Mouse (Mus musculus): ENCODE measurements at regions not wholly inside any gene's neighbourhood (a gene's known extent, or its start where the extent isn't known, plus 50 kb on each side); places are given as distances from the start of the nearest gene placed in this dataset.

DNA sequence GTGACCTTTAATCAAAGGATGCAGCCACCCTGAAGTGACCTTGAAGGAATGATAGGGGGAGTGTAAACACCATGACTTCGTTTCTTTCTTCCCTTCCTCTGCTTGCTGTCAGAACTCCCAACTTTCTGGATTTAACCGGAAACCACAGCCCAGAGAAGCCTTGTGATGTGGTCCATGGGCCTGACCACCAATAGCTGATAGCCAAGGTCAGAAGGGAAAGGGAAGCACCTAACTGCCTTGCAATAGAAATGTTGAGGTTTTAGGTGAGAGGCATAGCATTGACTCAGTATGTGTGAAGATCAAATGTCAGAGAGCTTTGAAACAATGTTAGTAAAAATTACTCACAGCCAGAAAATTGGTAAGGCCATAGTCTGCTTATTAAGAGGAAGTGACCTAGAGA lies 89.2 kb upstream of the Sesn3 start:
- H3K4me3 ChIP-seq (replicated peaks; ENCODE audit: low read length) = no peak overlapping the region
- DNase-seq (ENCODE audit: low spot score) (no peak), ATAC-seq (ENCODE audit: low FRiP score) (no peak)
- no peaks in the 10 kb centered on the region for H3K27me3 ChIP-seq (ENCODE audit: control insufficient read depth, insufficient read depth, low read length)
- H3K27ac ChIP-seq = no peak overlapping the region
- no peaks in the 10 kb centered on the region for H3K9me3 ChIP-seq (ENCODE audit: control insufficient read depth, low read length)
- no peaks in the 10 kb centered on the region for H3K36me3 ChIP-seq (replicated peaks; ENCODE audit: control insufficient read depth, insufficient read depth)
- H3K4me1 ChIP-seq (replicated peaks; ENCODE audit: control insufficient read depth, insufficient read depth, low read length) = no peaks in the 10 kb centered on the region
- 64% methylated on average over 2 of the region's 2 CpGs for WGBS
- H3K4me2 ChIP-seq (replicated peaks) = no peak overlapping the region
- H3K9ac ChIP-seq = no peak overlapping the region

GRCm38 (mm10) chr9:14187753-14188152 lies 87.1 kb upstream of the Sesn3 start:
- Histone ChIP-seq H3K4me2 (replicated peaks) (no peak overlapping the region), H3K27ac (no peak overlapping the region), H3K4me3 (replicated peaks; ENCODE audit: low read length) (no peak overlapping the region), H3K4me1 (replicated peaks; ENCODE audit: control insufficient read depth, insufficient read depth, low read length) (no peaks in the 10 kb centered on the region), H3K36me3 (replicated peaks; ENCODE audit: control insufficient read depth, insufficient read depth) (no peaks in the 10 kb centered on the region), H3K9ac (no peak overlapping the region), H3K9me3 (ENCODE audit: control insufficient read depth, low read length) (no peaks in the 10 kb centered on the region), H3K27me3 (ENCODE audit: control insufficient read depth, insufficient read depth, low read length) (no peaks in the 10 kb centered on the region)
- DNase-seq (ENCODE audit: low spot score) = no peak
- WGBS = 95% methylated on average over 1 of the region's 1 CpGs
- no peak for ATAC-seq (ENCODE audit: low FRiP score)

GRCm38 (mm10) chr9:14188504-14188903 lies 86.4 kb upstream of the Sesn3 start:
- H3K36me3 ChIP-seq (replicated peaks; ENCODE audit: control insufficient read depth, insufficient read depth) = no peaks in the 10 kb centered on the region
- H3K9me3 ChIP-seq (ENCODE audit: control insufficient read depth, low read length) = no peaks in the 10 kb centered on the region
- no peaks in the 10 kb centered on the region for H3K27me3 ChIP-seq (ENCODE audit: control insufficient read depth, insufficient read depth, low read length)
- H3K4me3 ChIP-seq (replicated peaks; ENCODE audit: low read length) = no peak overlapping the region
- WGBS = 66% methylated on average over 2 of the region's 2 CpGs
- no peak overlapping the region for H3K9ac ChIP-seq
- ATAC-seq (ENCODE audit: low FRiP score) (no peak), DNase-seq (ENCODE audit: low spot score) (no peak)
- H3K27ac ChIP-seq = no peak overlapping the region
- no peaks in the 10 kb centered on the region for H3K4me1 ChIP-seq (replicated peaks; ENCODE audit: control insufficient read depth, insufficient read depth, low read length)
- H3K4me2 ChIP-seq (replicated peaks) = no peak overlapping the region

GRCm38 (mm10) chr9:14190660-14191059 lies 84.2 kb upstream of the Sesn3 start:
- no peak overlapping the region for H3K27ac ChIP-seq
- H3K4me1 ChIP-seq (replicated peaks; ENCODE audit: control insufficient read depth, insufficient read depth, low read length) = no peaks in the 10 kb centered on the region
- H3K4me2 ChIP-seq (replicated peaks) = no peak overlapping the region
- no peaks in the 10 kb centered on the region for H3K27me3 ChIP-seq (ENCODE audit: control insufficient read depth, insufficient read depth, low read length)
- H3K36me3 ChIP-seq (replicated peaks; ENCODE audit: control insufficient read depth, insufficient read depth) = no peaks in the 10 kb centered on the region
- ATAC-seq (ENCODE audit: low FRiP score) (no peak), DNase-seq (ENCODE audit: low spot score) (no peak)
- H3K4me3 ChIP-seq (replicated peaks; ENCODE audit: low read length) = no peak overlapping the region
- H3K9ac ChIP-seq = no peak overlapping the region
- 75% methylated on average over 9 of the region's 9 CpGs for WGBS
- no peaks in the 10 kb centered on the region for H3K9me3 ChIP-seq (ENCODE audit: control insufficient read depth, low read length)

DNA sequence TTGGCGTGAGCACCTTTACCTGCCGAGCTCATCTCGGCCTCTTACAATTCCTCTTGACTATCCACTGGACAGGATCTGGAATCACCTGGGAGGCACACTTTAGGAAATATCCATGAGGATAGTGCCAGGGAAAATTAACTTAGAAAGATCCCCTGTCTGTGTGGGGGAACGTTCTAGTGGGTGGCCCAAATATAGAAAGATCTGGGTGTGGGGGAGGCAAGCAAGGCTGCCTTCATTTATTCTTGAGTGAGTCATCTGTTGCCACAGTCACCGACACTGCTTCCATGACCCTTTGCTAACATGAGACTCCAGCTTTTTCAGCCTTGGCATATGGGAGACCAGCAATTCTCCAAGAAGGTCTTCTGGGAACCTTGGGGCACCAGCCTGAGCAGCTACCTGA lies 80.1 kb upstream of the Sesn3 start:
- H3K36me3 ChIP-seq (replicated peaks; ENCODE audit: control insufficient read depth, insufficient read depth) = no peaks in the 10 kb centered on the region
- no peak overlapping the region for H3K4me3 ChIP-seq (replicated peaks; ENCODE audit: low read length)
- no peaks in the 10 kb centered on the region for H3K4me1 ChIP-seq (replicated peaks; ENCODE audit: control insufficient read depth, insufficient read depth, low read length)
- no peak overlapping the region for H3K27ac ChIP-seq
- H3K4me2 ChIP-seq (replicated peaks) = no peak overlapping the region
- ATAC-seq (ENCODE audit: low FRiP score) = no peak
- H3K9ac ChIP-seq = no peak overlapping the region
- WGBS = 98% methylated on average over 5 of the region's 5 CpGs
- no peak for DNase-seq (ENCODE audit: low spot score)
- H3K27me3 ChIP-seq (ENCODE audit: control insufficient read depth, insufficient read depth, low read length) = no peaks in the 10 kb centered on the region
- H3K9me3 ChIP-seq (ENCODE audit: control insufficient read depth, low read length) = no peaks in the 10 kb centered on the region

DNA sequence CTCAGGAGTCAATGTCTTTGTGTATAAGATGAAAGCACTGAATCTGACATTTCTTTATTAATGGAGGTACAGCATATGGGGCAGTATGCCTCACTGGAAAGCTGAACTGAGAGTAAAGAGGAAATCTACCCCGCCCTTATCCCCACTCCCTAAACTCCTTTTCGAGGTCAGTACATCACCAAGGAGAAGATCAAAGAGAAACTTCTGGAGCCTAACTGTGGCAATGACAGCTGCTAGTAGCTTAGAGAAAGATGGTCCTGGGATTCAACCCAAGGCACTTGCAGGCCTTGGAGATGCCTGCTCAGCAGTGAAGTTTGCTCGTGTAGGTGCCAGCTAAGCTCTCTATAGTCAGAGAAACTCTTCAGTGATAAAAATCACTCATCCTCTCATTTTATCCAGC lies 75.8 kb upstream of the Sesn3 start:
- Histone ChIP-seq H3K4me1 (replicated peaks; ENCODE audit: control insufficient read depth, insufficient read depth, low read length) (no peaks in the 10 kb centered on the region; the same call in 1 of the 2 replicates), H3K27me3 (ENCODE audit: control insufficient read depth, insufficient read depth, low read length) (no peaks in the 10 kb centered on the region), H3K27ac (no peak overlapping the region), H3K36me3 (replicated peaks; ENCODE audit: control insufficient read depth, insufficient read depth) (no peaks in the 10 kb centered on the region), H3K4me2 (replicated peaks) (no peak overlapping the region), H3K9ac (no peak overlapping the region), H3K9me3 (ENCODE audit: control insufficient read depth, low read length) (no peaks in the 10 kb centered on the region), H3K4me3 (replicated peaks; ENCODE audit: low read length) (no peak overlapping the region)
- 77% methylated on average over 3 of the region's 3 CpGs for WGBS
- DNase-seq (ENCODE audit: low spot score) (no peak), ATAC-seq (ENCODE audit: low FRiP score) (no peak)

GRCm38 (mm10) chr9:14199983-14200700 lies 74.7 kb upstream of the Sesn3 start:
- no peak overlapping the region for H3K4me3 ChIP-seq (replicated peaks; ENCODE audit: low read length)
- no peaks in the 10 kb centered on the region for H3K27me3 ChIP-seq (ENCODE audit: control insufficient read depth, insufficient read depth, low read length)
- no peaks in the 10 kb centered on the region for H3K36me3 ChIP-seq (replicated peaks; ENCODE audit: control insufficient read depth, insufficient read depth)
- DNase-seq (ENCODE audit: low spot score) (no peak), ATAC-seq (ENCODE audit: low FRiP score) (no peak)
- no peak overlapping the region for H3K4me2 ChIP-seq (replicated peaks)
- no peaks in the 10 kb centered on the region; the same call in 1 of the 2 replicates for H3K4me1 ChIP-seq (replicated peaks; ENCODE audit: control insufficient read depth, insufficient read depth, low read length)
- no peaks in the 10 kb centered on the region for H3K9me3 ChIP-seq (ENCODE audit: control insufficient read depth, low read length)
- H3K9ac ChIP-seq = no peak overlapping the region
- WGBS = 77% methylated on average over 9 of the region's 9 CpGs
- H3K27ac ChIP-seq = no peak overlapping the region

- Histone ChIP-seq H3K9me3 (ENCODE audit: control insufficient read depth, low read length) (no peaks in the 10 kb centered on the region), H3K9ac (no peak overlapping the region), H3K4me1 (replicated peaks; ENCODE audit: control insufficient read depth, insufficient read depth, low read length) (no peaks in the 10 kb centered on the region; the same call in 1 of the 2 replicates), H3K4me3 (replicated peaks; ENCODE audit: low read length) (no peak overlapping the region), H3K4me2 (replicated peaks) (no peak overlapping the region), H3K36me3 (replicated peaks; ENCODE audit: control insufficient read depth, insufficient read depth) (no peaks in the 10 kb centered on the region), H3K27me3 (ENCODE audit: control insufficient read depth, insufficient read depth, low read length) (no peaks in the 10 kb centered on the region), H3K27ac (no peak overlapping the region)
- ATAC-seq (ENCODE audit: low FRiP score) (no peak), DNase-seq (ENCODE audit: low spot score) (no peak)
- WGBS = 98% methylated on average over 4 of the region's 4 CpGs
These were observed 74.0 kb upstream of the Sesn3 start for GRCm38 (mm10) chr9:14200852-14201251.

- no peak overlapping the region for H3K9ac ChIP-seq
- DNase-seq (ENCODE audit: low spot score) = no peak
- H3K27me3 ChIP-seq (ENCODE audit: control insufficient read depth, insufficient read depth, low read length) = no peaks in the 10 kb centered on the region
- H3K36me3 ChIP-seq (replicated peaks; ENCODE audit: control insufficient read depth, insufficient read depth) = no peaks in the 10 kb centered on the region
- no peaks in the 10 kb centered on the region; the same call in 1 of the 2 replicates for H3K4me1 ChIP-seq (replicated peaks; ENCODE audit: control insufficient read depth, insufficient read depth, low read length)
- no peak for ATAC-seq (ENCODE audit: low FRiP score)
- no peak overlapping the region for H3K27ac ChIP-seq
- H3K4me2 ChIP-seq (replicated peaks) = no peak overlapping the region
- no peaks in the 10 kb centered on the region for H3K9me3 ChIP-seq (ENCODE audit: control insufficient read depth, low read length)
- WGBS = 77% methylated on average over 10 of the region's 10 CpGs
- no peak overlapping the region for H3K4me3 ChIP-seq (replicated peaks; ENCODE audit: low read length)
These were observed 72.1 kb upstream of the Sesn3 start for GRCm38 (mm10) chr9:14202551-14203306.

Data from hindbrain, embryonic 14.5 days (tissue).